In genomic region chr14:25042265-25042664, GRCm38 (mm10) we compare ENCODE assay signal across 12 mouse cellular contexts.
DNase-seq lines count a peak whose midpoint lies in the region; ATAC-seq and TF ChIP-seq lines count a peak whose summit lies in the region.
"Had no signal": no experiment of that assay in that cellular context is flagged by ENCODE, and none has a peak within 500 bp of the region (broad histone marks: within the 10 kb centered on the region; RNA-seq: fewer than 3 reads in every experiment).

No protein-coding gene starts in this region.

- WGBS in kidney, embryonic 14.5 days, result 13% methylated on average over 5 of the region's 5 CpGs
- 25% methylated on average over 5 of the region's 5 CpGs for WGBS in embryonic facial prominence, embryonic 12.5 days
- WGBS in limb, embryonic 14.5 days, result 5% methylated on average over 5 of the region's 5 CpGs

- H3K4me3 ChIP-seq in kidney, embryonic 14.5 days (ENCODE audit: low read length), result no peak overlapping the region
- H3K4me3 ChIP-seq in embryonic facial prominence, embryonic 12.5 days, result no peak overlapping the region
- no peak overlapping the region for H3K4me3 ChIP-seq in limb, embryonic 14.5 days (replicated peaks; ENCODE audit: low read length)
- H3K4me3 ChIP-seq: erythroblast, embryonic 14.5 days; liver, embryonic 13.5 days had no signal

- H3K36me3 ChIP-seq in kidney, embryonic 14.5 days (ENCODE audit: control insufficient read depth, insufficient read depth, low read length), result no peaks in the 10 kb centered on the region
- H3K36me3 ChIP-seq in embryonic facial prominence, embryonic 12.5 days, result no peaks in the 10 kb centered on the region
- no peaks in the 10 kb centered on the region for H3K36me3 ChIP-seq in limb, embryonic 14.5 days (ENCODE audit: control insufficient read depth, insufficient read depth, low read length)
- H3K36me3 ChIP-seq: liver, embryonic 13.5 days had no signal

- no peak overlapping the region for H3K4me2 ChIP-seq in kidney, embryonic 14.5 days (replicated peaks; ENCODE audit: low read depth, low read length)
- no peak overlapping the region for H3K4me2 ChIP-seq in embryonic facial prominence, embryonic 12.5 days (replicated peaks)
- H3K4me2 ChIP-seq in limb, embryonic 14.5 days (replicated peaks; ENCODE audit: low read depth, low read length, severe bottlenecking), result no peak overlapping the region; the same call in 1 of the 2 replicates
- H3K4me2 ChIP-seq: liver, embryonic 13.5 days had no signal

- ATAC-seq in kidney, embryonic 14.5 days (ENCODE audit: low FRiP score, low TSS enrichment), result peak; percentile 61
- ATAC-seq in embryonic facial prominence, embryonic 12.5 days (ENCODE audit: insufficient number of reproducible peaks, insufficient read depth, low FRiP score, low TSS enrichment), result no peak
- ATAC-seq in limb, embryonic 14.5 days (ENCODE audit: low FRiP score, low read depth), result peak; percentile 77
- ATAC-seq: midbrain, embryonic 16.5 days had no signal

- H3K27me3 ChIP-seq in kidney, embryonic 14.5 days (ENCODE audit: control insufficient read depth, insufficient read depth, low read length), result no peaks in the 10 kb centered on the region
- H3K27me3 ChIP-seq in embryonic facial prominence, embryonic 12.5 days, result no peaks in the 10 kb centered on the region
- no peaks in the 10 kb centered on the region for H3K27me3 ChIP-seq in limb, embryonic 14.5 days (ENCODE audit: control insufficient read depth, insufficient read depth, low read length)
- H3K27me3 ChIP-seq: liver, embryonic 13.5 days had no signal

- no peak for TF ChIP-seq POLR2A in limb, embryonic 14.5 days (IDR thresholded peaks at IDR 0.05; ENCODE audit: borderline replicate concordance, extremely low read depth, insufficient read depth, insufficient read length)

- no peak overlapping the region for H3K9ac ChIP-seq in kidney, embryonic 14.5 days (ENCODE audit: low read depth, low read length)
- no peak overlapping the region; the same call in 1 of the 2 replicates for H3K9ac ChIP-seq in embryonic facial prominence, embryonic 12.5 days
- H3K9ac ChIP-seq in limb, embryonic 14.5 days (ENCODE audit: low read depth, low read length, severe bottlenecking), result no peak overlapping the region
- H3K9ac ChIP-seq: liver, embryonic 13.5 days had no signal

- no peaks in the 10 kb centered on the region for H3K9me3 ChIP-seq in kidney, embryonic 14.5 days (ENCODE audit: control insufficient read depth, low read length)
- H3K9me3 ChIP-seq in embryonic facial prominence, embryonic 12.5 days, result no peaks in the 10 kb centered on the region
- H3K9me3 ChIP-seq in limb, embryonic 14.5 days (ENCODE audit: control insufficient read depth, low read length), result no peaks in the 10 kb centered on the region
- H3K9me3 ChIP-seq: liver, embryonic 13.5 days had no signal

- H3K4me1 ChIP-seq in kidney, embryonic 14.5 days (ENCODE audit: control insufficient read depth, insufficient read depth, low read length), result peaks cover 31% of the 10 kb centered on the region; the same call in 1 of the 2 replicates
- H3K4me1 ChIP-seq in embryonic facial prominence, embryonic 12.5 days, result peaks cover 47% of the 10 kb centered on the region
- H3K4me1 ChIP-seq in limb, embryonic 14.5 days (ENCODE audit: control insufficient read depth, insufficient read depth, low read length), result peaks cover 52% of the 10 kb centered on the region
- H3K4me1 ChIP-seq: liver, embryonic 13.5 days had no signal

- H3K27ac ChIP-seq in kidney, embryonic 14.5 days (ENCODE audit: low read depth, low read length), result peak overlapping the region; percentile 65; the same call in 1 of the 2 replicates
- peak overlapping the region; percentile 89 for H3K27ac ChIP-seq in embryonic facial prominence, embryonic 12.5 days
- peak overlapping the region; percentile 70 for H3K27ac ChIP-seq in limb, embryonic 14.5 days (replicated peaks; ENCODE audit: low read depth, low read length)
- H3K27ac ChIP-seq: liver, embryonic 13.5 days had no signal

- DNase-seq in kidney, postnatal 36 days, result no peak
- DNase-seq in embryo, embryonic 11.5 days (ENCODE audit: low read depth, low spot score), result peak; percentile 46
- peak; percentile 81 for DNase-seq in limb, embryonic 14.5 days (ENCODE audit: low spot score)
- DNase-seq in cerebellum, adult 9-10 months, result no peak
- DNase-seq in lung, postnatal 36 days, result no peak
- DNase-seq: cerebellum, adult 11-12 months; liver, embryonic 13.5 days; thymus, adult 18-20 months had no signal

Comparison
In these comparisons a context has a peak if more than half of its experiments do, and no peak if none do; other contexts are left out.
1. DNase-seq: peak in embryo, embryonic 11.5 days (single experiment) and limb, embryonic 14.5 days (single experiment); none in kidney, postnatal 36 days (0 of 2), cerebellum, adult 9-10 months (single experiment) and lung, postnatal 36 days (single experiment).
2. Peak in every context shown above with its lines, with median percentiles within 50 percentile points of each other: H3K27ac ChIP-seq.